Mouse (Mus musculus) heart, adult 2 months (tissue): ENCODE results near the gene Cabcoco1.

Source experiments
- CTCF ChIP-seq: fragments of 200-600 bp; IDR thresholded peaks from 2 replicates; pipeline ENCODE4 v1.8.1; 2022; ENCODE audit warnings: antibody characterized with exemption, mild to moderate bottlenecking, moderate library complexity
- EP300 ChIP-seq: fragments of 200-500 bp; IDR thresholded peaks from 2 replicates; pipeline ENCODE4 v1.6.1; 2011; ENCODE audit warnings: low read depth, low read length, control low read depth; ENCODE audit not compliant: insufficient read depth
- POLR2A ChIP-seq: fragments of 200-500 bp; IDR thresholded peaks from 2 replicates; pipeline ENCODE4 v1.6.1; 2011; ENCODE audit warnings: mild to moderate bottlenecking, low read depth, low read length, control low read depth; ENCODE audit not compliant: insufficient read depth

DNA sequence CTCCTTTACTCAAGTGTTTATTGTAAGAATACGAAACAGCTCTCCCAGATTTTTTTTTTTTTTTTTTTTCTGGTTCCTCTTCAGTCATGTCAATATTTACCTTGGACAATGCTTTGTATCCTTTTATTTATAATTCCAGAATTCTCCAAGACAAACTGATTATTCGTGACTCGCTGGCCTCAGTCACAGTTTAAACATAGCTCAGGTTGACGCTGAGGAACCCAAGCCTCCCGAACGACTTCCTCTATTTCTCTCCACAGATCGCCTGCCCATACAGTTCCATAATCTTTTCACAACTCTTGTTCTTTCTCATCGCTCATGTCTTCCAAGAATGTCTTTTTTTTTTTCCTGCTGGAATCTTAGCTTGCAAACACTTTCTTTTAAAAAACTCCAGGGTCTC is 144.9 kb downstream of the Cabcoco1 start:
- TF ChIP-seq POLR2A: no peak
- no peak for TF ChIP-seq CTCF
- TF ChIP-seq EP300: no peak
